Mouse (Mus musculus) testis, postnatal 10 days (tissue): ENCODE measurements around the gene Fgfr2.

ENCODE experiments used
- DNase-seq: peaks from one replicate; pipeline ENCODE4 v3.0.0; 2021; ENCODE audit warnings: low spot score

Gene Fgfr2

GRCm38 (mm10) chr7:131608049-131608448, 1515.1 kb downstream of the Fgfr2 start:
- DNase-seq = no peak

GRCm38 (mm10) chr7:131605481-131605880, 1517.7 kb downstream of the Fgfr2 start:
- DNase-seq = no peak

DNA sequence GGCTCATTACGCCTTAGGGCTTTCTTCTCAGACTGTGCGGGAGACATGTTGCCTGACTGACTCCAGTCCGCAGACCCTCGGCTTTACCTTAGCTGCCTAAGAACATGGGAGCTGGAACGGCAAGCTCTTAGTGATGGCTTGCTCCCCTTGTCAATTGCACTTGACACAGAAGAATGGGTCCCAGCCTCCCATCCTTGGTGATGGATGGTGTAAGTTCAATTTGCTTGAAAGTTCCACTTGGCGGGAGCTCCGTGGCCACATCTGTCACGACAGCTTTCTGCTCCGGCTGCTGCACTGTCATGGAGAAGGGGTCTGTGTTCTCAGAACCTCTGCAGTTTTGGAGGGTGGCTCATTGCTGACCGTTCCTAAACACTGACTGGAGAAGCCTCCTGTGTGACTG, 1518.2 kb downstream of the Fgfr2 start:
- no peak for DNase-seq

GRCm38 (mm10) chr7:131603186-131603585, 1520.0 kb downstream of the Fgfr2 start:
- no peak for DNase-seq

DNA sequence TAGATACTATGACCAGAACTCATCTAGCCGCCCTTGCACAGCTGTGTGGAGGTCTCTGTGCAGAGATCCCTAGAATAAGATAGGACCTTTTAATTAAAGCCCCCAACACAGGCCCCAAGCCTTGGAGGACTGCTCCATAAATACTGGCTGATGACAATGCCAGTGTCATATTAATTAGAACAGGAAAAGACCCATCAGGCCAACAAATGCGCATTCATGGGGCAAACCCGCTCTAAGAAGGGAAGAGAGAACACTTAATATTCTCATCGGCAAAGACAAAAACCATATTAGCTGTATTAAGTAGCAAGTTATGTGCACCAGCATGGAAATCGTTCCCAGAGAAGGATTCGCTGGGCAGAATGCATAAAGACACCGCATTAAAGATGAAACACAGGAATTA, 1521.0 kb downstream of the Fgfr2 start:
- no peak for DNase-seq

- DNase-seq = peak; percentile 57
Observed at GRCm38 (mm10) chr7:131598483-131598824, 1524.7 kb downstream of the Fgfr2 start.

- no peak for DNase-seq
Observed at GRCm38 (mm10) chr7:131597779-131598482, 1525.2 kb downstream of the Fgfr2 start.

DNA sequence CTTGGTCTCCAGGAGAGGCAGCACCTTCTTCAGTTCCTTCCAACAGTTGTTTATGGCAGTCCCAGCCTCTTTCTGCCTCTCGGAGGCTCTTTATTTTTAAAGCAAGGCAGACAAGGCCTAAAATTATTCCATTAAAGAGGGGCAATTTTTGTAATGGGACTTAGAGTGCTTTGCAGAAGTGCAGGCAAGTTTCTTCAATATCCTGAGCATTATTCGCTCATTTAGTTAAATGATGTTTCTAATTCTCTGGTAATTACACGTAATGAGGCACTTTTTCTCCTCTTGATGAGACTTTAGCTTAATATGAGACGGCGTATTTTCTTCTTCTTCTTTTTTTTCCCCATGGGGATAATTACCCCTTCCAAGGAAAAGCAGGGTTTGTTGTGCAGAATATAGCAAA, 1537.6 kb downstream of the Fgfr2 start:
- DNase-seq = no peak

DNA sequence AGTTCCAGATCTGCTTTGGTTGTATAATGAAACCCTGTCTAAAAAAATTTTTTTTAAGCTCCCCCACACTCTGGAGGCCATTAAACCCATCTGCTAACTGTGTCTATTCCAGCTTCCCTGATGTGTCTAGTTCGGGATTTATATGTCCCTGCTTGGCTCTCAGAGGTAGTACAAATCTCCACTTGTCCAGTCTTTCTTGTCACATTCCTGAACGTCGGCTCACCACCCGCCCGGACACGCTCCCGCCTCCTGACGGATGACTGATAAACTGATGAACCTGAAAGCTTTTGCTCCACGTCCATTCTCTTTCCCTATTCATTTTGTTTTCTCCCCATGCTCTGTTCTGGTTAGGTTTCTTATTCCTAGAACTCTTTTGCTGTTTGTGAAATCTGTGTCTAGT, 1541.0 kb downstream of the Fgfr2 start:
- no peak for DNase-seq

- DNase-seq = no peak
Observed at GRCm38 (mm10) chr7:131575246-131575645, 1547.9 kb downstream of the Fgfr2 start.

GRCm38 (mm10) chr7:131560697-131561042, 1562.5 kb downstream of the Fgfr2 start:
- no peak for DNase-seq

GRCm38 (mm10) chr7:131559986-131560696, 1563.0 kb downstream of the Fgfr2 start, which contains the start of gene Bub3:
Gene Bub3, plus strand, starts transcription at chr7:131560222.
- peak; percentile 87 for DNase-seq

GRCm38 (mm10) chr7:131557751-131558150, 1565.4 kb downstream of the Fgfr2 start:
- no peak for DNase-seq

DNA sequence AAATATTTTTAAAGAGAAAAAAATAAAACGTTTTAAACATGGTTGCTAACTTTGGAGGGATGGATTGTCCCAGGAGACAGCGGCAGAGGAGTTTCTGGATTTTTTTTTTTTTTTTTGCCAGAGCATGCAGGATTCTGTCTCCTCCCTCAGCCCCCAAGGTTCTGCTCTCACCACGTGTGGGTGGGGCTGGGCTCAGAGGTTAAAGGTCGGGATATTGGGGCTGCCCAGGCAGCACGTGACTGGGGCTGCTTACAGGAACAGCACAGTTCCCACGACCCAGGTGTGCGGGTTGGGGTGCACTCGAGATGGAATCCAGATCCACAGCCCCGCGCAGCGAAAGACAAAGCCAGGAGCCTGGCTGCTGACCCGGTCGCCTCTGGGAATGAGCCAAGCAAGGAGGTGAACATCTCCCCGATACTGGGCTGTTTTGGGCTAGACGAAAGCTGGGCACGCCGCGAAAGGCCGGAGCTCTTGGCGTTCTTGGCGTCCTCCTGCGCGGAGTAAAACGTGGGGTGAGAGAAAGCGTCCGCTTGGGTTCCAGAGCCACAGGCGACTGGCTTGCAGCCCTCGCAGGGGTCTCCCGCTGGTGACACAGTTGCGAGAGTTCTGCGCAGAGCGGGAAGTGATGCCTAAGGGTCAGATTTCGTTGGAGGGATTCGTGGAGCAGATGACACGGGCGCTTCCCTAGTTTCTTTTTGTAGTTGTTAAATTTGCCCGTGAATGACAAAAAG, 1566.4 kb downstream of the Fgfr2 start:
- no peak for DNase-seq

DNA sequence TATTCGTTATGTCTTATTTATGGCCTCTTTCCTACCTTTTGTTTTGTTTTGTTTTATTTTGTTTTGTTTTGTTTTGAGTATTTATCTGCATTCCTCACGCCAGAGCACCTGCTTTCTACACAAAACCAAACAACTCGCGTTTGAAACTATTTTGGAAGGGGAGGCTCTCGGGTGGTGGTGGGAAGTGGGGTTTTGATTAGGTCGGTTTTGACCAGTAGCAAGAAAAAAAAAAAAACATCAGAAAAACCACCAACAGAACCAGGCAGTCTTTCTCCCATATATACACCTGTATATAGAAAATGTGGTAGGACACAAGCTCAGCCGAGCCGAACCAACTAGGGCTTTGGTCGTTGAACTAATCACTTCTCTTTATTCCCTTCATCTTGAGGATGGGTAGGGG, 1567.0 kb downstream of the Fgfr2 start:
- no peak for DNase-seq

GRCm38 (mm10) chr7:131555301-131556081, 1567.7 kb downstream of the Fgfr2 start:
- DNase-seq = no peak

DNA sequence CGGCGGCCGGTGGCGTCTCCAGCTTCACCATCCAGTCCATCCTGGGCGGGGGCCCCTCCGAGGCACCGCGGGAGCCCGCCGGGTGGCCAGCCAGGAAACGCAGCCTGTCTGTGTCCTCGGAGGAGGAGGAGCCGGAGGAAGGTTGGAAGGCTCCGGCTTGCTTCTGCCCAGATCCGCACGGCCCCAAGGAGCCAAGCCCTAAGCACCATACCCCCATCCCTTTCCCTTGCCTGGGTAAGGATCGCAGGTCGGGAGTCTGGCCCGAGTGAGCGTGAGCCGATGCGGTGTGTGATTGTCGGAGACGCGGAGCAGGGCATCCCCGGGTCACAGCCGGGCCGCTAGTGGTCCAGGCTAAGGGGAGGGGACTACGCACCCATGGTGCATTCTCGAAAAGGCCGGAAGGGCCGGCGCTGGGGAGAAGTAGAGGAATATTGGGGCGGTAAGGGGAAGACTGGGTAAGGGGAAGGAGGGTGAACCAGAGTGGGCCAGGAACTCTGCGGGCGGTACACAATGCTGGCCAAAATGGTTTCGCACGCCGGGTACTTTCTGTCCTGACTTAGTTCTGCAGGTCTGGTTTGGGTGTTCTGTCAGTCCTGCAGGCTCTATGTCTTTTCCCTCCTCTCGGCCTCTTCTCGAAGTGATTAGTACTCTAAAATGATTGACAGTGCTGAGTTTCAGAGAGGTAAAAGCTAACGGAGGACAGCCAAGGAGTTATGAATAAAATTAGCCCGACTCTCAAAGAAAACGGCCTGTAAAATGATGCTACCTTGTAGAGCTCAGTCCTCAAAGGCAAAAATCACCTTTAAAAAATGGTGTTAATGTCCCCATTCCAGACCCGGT, 1568.6 kb downstream of the Fgfr2 start:
- DNase-seq = no peak

GRCm38 (mm10) chr7:131553771-131554175, 1569.4 kb downstream of the Fgfr2 start:
- no peak for DNase-seq

- no peak for DNase-seq
Observed at GRCm38 (mm10) chr7:131552781-131553180, 1570.4 kb downstream of the Fgfr2 start.

DNA sequence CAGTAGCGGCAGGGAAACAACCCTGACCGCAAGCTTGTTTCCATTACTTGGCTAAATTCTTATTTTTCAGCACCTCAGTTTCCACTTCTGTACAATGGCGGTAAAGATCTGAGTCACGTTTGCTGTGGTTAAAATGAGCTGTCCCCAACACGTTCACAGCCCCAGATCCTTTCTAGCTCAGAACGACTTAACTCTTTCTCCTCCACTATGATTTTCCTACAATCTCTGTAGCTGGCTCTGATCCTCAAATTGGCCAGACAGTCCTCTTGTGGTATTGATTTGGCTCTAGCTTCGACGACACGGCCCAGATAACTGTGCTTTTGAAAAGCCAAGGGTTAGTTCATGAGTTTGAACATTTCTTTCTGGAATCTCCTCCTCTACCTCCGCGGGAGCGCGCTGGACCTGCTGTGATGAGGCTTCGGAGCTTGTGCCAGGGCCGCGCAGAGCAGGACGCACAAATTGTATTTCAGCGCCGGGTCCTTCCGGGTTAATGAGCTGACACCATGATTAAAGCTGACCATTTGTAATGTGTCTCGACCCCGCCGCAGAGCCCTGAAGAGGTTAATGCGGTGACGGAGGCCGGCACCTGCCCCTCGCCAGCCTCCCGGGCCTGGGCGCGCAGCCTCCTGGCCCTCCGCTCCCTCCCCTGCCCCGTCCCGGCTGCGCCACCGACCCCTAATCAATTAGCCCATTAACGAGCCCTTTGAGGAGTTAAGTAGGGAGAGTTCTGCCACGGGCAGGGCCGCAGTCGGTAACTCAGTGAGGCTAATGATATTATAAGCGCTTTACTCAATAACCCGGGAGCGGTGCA, 1571.0 kb downstream of the Fgfr2 start:
- DNase-seq = no peak

- no peak for DNase-seq
Observed at GRCm38 (mm10) chr7:131551471-131551870, 1571.7 kb downstream of the Fgfr2 start.
